Mouse (Mus musculus) heart, embryonic 11.5 days (tissue): Measurements from ENCODE around the gene Rdh19. TPM values are rescaled to one million over a fixed set of nuclear protein-coding genes. Genes with fewer than 3 reads are reported as not detected.
A peak's percentile ranks its signal among the peaks of the same experiment; 100 is the strongest.

Experiments used
- ATAC-seq: fragments of 200-750 bp; cut with Nextera tagmentation; replicated peaks from 2 replicates; pipeline ENCODE4 v1.8.0; 2017; ENCODE audit warnings: moderate library complexity; ENCODE audit not compliant: insufficient number of reproducible peaks, low FRiP score, low TSS enrichment
- H3K27ac ChIP-seq: fragments of 300-500 bp; sonication (generic); 2 replicates; pipeline ENCODE4 v1.5.1; 2014; ENCODE audit warnings: mild to moderate bottlenecking, low read depth, low read length
- H3K27me3 ChIP-seq: fragments of 300-500 bp; sonication (generic); 2 replicates; pipeline ENCODE4 v1.6.1; 2014; ENCODE audit warnings: mild to moderate bottlenecking, low read length, mixed read lengths; ENCODE audit not compliant: control insufficient read depth, insufficient read depth
- H3K36me3 ChIP-seq: fragments of 300-500 bp; sonication (generic); 2 replicates; pipeline ENCODE4 v1.6.1; 2014; ENCODE audit warnings: mild to moderate bottlenecking, low read length, moderate library complexity, mixed read lengths; ENCODE audit not compliant: control insufficient read depth, insufficient read depth
- H3K4me1 ChIP-seq: fragments of 300-500 bp; sonication (generic); 2 replicates; pipeline ENCODE4 v1.6.1; 2014; ENCODE audit warnings: low read length; ENCODE audit not compliant: control insufficient read depth, insufficient read depth
- H3K4me2 ChIP-seq: fragments of 300-500 bp; sonication (generic); 2 replicates; pipeline ENCODE4 v1.6.1; 2014; ENCODE audit warnings: mild to moderate bottlenecking, moderate library complexity
- H3K4me3 ChIP-seq: fragments of 300-500 bp; sonication (generic); 2 replicates; pipeline ENCODE4 v1.5.1; 2014; ENCODE audit warnings: low read depth, low read length
- H3K9ac ChIP-seq: fragments of 300-500 bp; sonication (generic); 2 replicates; pipeline ENCODE4 v1.6.1; 2014; ENCODE audit warnings: mild to moderate bottlenecking, low read depth, low read length, moderate library complexity
- H3K9me3 ChIP-seq: fragments of 300-500 bp; sonication (generic); replicated peaks from 2 replicates; pipeline ENCODE4 v1.6.1; 2016; ENCODE audit warnings: low read length; ENCODE audit not compliant: control insufficient read depth
- WGBS: fragments of 180-500 bp; shearing (Covaris S2); extraction: QIAGEN DNeasy Blood & Tissue Kit; methylation state at CpG from one replicate; pipeline ENCODE4 v1.1.7; 2014; ENCODE audit not compliant: insufficient replicate concordance; 5-methylcytosine and 5-hydroxymethylcytosine counted together
- polyA plus RNA-seq: library from polyadenylated mRNA; unstranded; fragments of >200 nt; fragmentation: Nextera tagmentation; extraction: Ambion mirVana; gene quantifications from 2 replicates; pipeline ENCODE4 v1.2.1, GENCODE M21; 2014

The Rdh19 gene
- polyA plus RNA-seq, 1 experiment from 2014 or later = not detected

GRCm38 (mm10) chr10:127864931-127865330 is 15.2 kb downstream of the Rdh19 start:
- Histone ChIP-seq H3K27me3 (no peaks in the 10 kb centered on the region), H3K9ac (no peak overlapping the region), H3K4me1 (no peaks in the 10 kb centered on the region), H3K4me3 (no peak overlapping the region), H3K27ac (no peak overlapping the region), H3K36me3 (no peaks in the 10 kb centered on the region), H3K4me2 (no peak overlapping the region), H3K9me3 (no peaks in the 10 kb centered on the region)
- no peak for ATAC-seq

GRCm38 (mm10) chr10:127866232-127866631 is 16.5 kb downstream of the Rdh19 start, which contains the start of gene Rdh16f2:
Rdh16f2 (plus strand) TSS chr10:127866474.
- no peak for ATAC-seq
- WGBS = 76% methylated on average over 3 of the region's 3 CpGs

GRCm38 (mm10) chr10:127872484-127872883 is 22.8 kb downstream of the Rdh19 start:
- 60% methylated on average over 4 of the region's 4 CpGs for WGBS
- ATAC-seq = no peak
- H3K9me3 ChIP-seq = peaks cover 2% of the 10 kb centered on the region; the same call in 1 of the 2 replicates
- no peak overlapping the region for H3K9ac ChIP-seq
- H3K27me3 ChIP-seq = no peaks in the 10 kb centered on the region
- H3K4me2 ChIP-seq = no peak overlapping the region
- H3K36me3 ChIP-seq = no peaks in the 10 kb centered on the region
- no peak overlapping the region for H3K27ac ChIP-seq
- no peak overlapping the region for H3K4me3 ChIP-seq
- H3K4me1 ChIP-seq = no peaks in the 10 kb centered on the region

More at GRCm38 (mm10) chr10:127866232-127866631, 16.5 kb downstream of the Rdh19 start, which contains the start of gene Rdh16f2:
- Histone ChIP-seq H3K4me2 (no peak within 1 kb of the TSS), H3K4me1 (no peaks in the 10 kb centered on the region), H3K4me3 (no peak within 1 kb of the TSS), H3K9ac (no peak within 1 kb of the TSS), H3K9me3 (peaks cover 2% of the 10 kb centered on the region; the same call in 1 of the 2 replicates), H3K36me3 (no peaks in the 10 kb centered on the region), H3K27ac (no peak within 1 kb of the TSS), H3K27me3 (no peaks in the 10 kb centered on the region)

- no peak overlapping the region for H3K27ac ChIP-seq
- H3K9me3 ChIP-seq = no peaks in the 10 kb centered on the region
- H3K9ac ChIP-seq = no peak overlapping the region
- H3K4me3 ChIP-seq = no peak overlapping the region
- no peaks in the 10 kb centered on the region for H3K27me3 ChIP-seq
- WGBS = 16% methylated on average over 2 of the region's 2 CpGs
- no peaks in the 10 kb centered on the region; the same call in 1 of the 2 replicates for H3K4me1 ChIP-seq
- no peaks in the 10 kb centered on the region for H3K36me3 ChIP-seq
- H3K4me2 ChIP-seq = no peak overlapping the region
- no peak for ATAC-seq
Measured at GRCm38 (mm10) chr10:127877681-127878080, 28.0 kb downstream of the Rdh19 start.

- no peak overlapping the region for H3K9ac ChIP-seq
- no peaks in the 10 kb centered on the region for H3K9me3 ChIP-seq
- ATAC-seq = no peak; the same call in 1 of the 2 replicates
- 47% methylated on average over 3 of the region's 3 CpGs for WGBS
- H3K4me2 ChIP-seq = no peak overlapping the region
- H3K27me3 ChIP-seq = no peaks in the 10 kb centered on the region
- no peaks in the 10 kb centered on the region; the same call in 1 of the 2 replicates for H3K4me1 ChIP-seq
- no peak overlapping the region for H3K4me3 ChIP-seq
- H3K27ac ChIP-seq = no peak overlapping the region
- H3K36me3 ChIP-seq = no peaks in the 10 kb centered on the region
Measured at GRCm38 (mm10) chr10:127878262-127879057, 28.7 kb downstream of the Rdh19 start.

- no peak overlapping the region for H3K9ac ChIP-seq
- peak; percentile 55 for ATAC-seq
- H3K4me3 ChIP-seq = no peak overlapping the region
- no peaks in the 10 kb centered on the region for H3K27me3 ChIP-seq
- WGBS = 75% methylated on average over 3 of the region's 3 CpGs
- H3K36me3 ChIP-seq = no peaks in the 10 kb centered on the region
- H3K27ac ChIP-seq = no peak overlapping the region
- no peaks in the 10 kb centered on the region for H3K9me3 ChIP-seq
- no peaks in the 10 kb centered on the region; the same call in 1 of the 2 replicates for H3K4me1 ChIP-seq
- no peak overlapping the region for H3K4me2 ChIP-seq
Measured at GRCm38 (mm10) chr10:127879155-127879688, 29.5 kb downstream of the Rdh19 start.

GRCm38 (mm10) chr10:127881041-127881440 is 31.3 kb downstream of the Rdh19 start:
- no peaks in the 10 kb centered on the region for H3K27me3 ChIP-seq
- WGBS = 87% methylated on average over 4 of the region's 4 CpGs
- H3K9ac ChIP-seq = no peak overlapping the region
- H3K9me3 ChIP-seq = no peaks in the 10 kb centered on the region
- no peak for ATAC-seq
- H3K36me3 ChIP-seq = no peaks in the 10 kb centered on the region
- H3K4me2 ChIP-seq = no peak overlapping the region
- no peak overlapping the region for H3K27ac ChIP-seq
- no peaks in the 10 kb centered on the region; the same call in 1 of the 2 replicates for H3K4me1 ChIP-seq
- H3K4me3 ChIP-seq = no peak overlapping the region

- H3K4me1 ChIP-seq = no peaks in the 10 kb centered on the region
- no peak for ATAC-seq
- no peaks in the 10 kb centered on the region for H3K27me3 ChIP-seq
- no peaks in the 10 kb centered on the region; the same call in 1 of the 2 replicates for H3K9me3 ChIP-seq
- no peak overlapping the region for H3K4me3 ChIP-seq
- H3K27ac ChIP-seq = no peak overlapping the region
- H3K36me3 ChIP-seq = no peaks in the 10 kb centered on the region
- H3K4me2 ChIP-seq = no peak overlapping the region
- no peak overlapping the region for H3K9ac ChIP-seq
- WGBS = 81% methylated on average over 1 of the region's 1 CpGs
Measured at GRCm38 (mm10) chr10:127886551-127886950, 36.8 kb downstream of the Rdh19 start.
